Mouse (Mus musculus) forelimb bud, embryonic 11.5 days (tissue): ENCODE measurements around the gene Iglon5.
A peak's percentile ranks its signal among the peaks of the same experiment; 100 is the strongest.

ENCODE experiments used
- DNase-seq: peaks from one replicate; pipeline ENCODE4 v3.0.0-alpha.2; 2012; ENCODE audit warnings: low read depth, low spot score

The Iglon5 gene

GRCm38 (mm10) chr7:43465344-43466098 lies 24.4 kb downstream of the Iglon5 start:
- peak; percentile 66 for DNase-seq

DNA sequence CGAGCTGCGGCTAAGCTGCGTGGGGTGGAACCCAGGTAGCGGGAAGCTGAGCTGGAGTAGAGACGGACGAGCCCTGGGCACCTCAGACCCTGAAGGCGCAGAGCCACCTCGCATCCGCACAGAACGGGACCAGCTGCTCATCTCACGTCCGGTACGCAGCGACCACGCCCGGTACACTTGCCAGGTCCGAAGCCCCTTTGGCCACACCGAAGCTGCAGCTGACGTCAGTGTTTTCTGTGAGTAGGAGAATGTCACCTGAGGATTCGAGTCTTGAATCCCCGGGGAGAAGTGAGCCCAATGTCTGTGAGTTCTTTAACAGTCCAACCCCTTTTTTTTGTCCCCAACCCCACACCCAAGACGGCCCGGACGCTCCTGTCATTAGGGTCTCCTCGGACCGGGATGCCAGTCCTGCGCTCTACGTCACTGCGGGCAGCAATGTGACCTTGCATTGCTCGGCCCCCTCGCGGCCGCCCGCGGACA lies 25.0 kb downstream of the Iglon5 start:
- DNase-seq: peak; percentile 35

- no peak for DNase-seq
Observed at GRCm38 (mm10) chr7:43463976-43464375, 25.9 kb downstream of the Iglon5 start.

GRCm38 (mm10) chr7:43462851-43463250 lies 27.0 kb downstream of the Iglon5 start, which contains the start of gene Vsig10l:
TSS of gene Vsig10l (plus strand) at chr7:43463151.
- DNase-seq: no peak

DNA sequence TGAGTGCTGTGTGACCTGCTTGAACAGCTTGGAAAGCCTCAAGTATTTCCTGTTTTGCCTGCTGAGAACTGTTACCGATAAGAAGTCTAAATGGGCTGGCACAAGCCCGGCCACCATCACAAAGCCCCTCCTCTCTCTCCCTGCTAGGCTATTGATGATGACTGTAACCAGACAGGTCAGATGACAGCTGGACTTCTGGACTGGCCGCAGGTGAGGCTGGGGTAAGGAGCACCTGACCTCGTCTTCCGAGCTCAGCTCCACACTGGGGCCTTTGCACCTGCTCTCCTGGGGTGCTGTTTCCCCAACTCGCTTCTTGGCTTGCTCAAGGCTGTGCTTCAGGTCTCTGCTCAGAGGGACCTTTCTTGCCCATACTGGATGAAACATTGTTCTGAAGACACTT lies 35.5 kb downstream of the Iglon5 start:
- DNase-seq: no peak

GRCm38 (mm10) chr7:43453599-43454355 lies 36.1 kb downstream of the Iglon5 start:
- DNase-seq: no peak

- DNase-seq: no peak
Observed at GRCm38 (mm10) chr7:43452609-43453008, 37.3 kb downstream of the Iglon5 start.

DNA sequence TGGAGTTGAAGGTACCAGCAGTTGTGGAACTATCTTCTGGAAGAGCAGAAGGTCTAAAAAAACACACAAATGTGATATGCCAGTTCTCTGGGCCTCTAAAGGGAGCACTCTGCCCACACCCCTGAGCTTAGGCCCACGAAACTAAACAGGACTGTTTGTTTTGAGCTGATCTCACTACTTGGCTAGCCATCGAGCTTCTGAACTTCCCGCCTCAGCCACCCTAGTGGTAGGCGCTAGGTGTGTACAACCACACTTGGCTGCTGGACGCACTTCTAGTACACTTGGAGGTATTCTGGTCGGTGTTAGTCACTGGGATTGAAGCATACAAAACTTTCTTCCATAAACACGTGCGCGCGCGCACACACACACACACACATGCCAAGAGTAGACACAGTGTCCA lies 38.1 kb downstream of the Iglon5 start:
- DNase-seq: no peak

GRCm38 (mm10) chr7:43449811-43450210 lies 40.1 kb downstream of the Iglon5 start:
- DNase-seq: no peak

- no peak for DNase-seq
Observed at GRCm38 (mm10) chr7:43448246-43448645, 41.6 kb downstream of the Iglon5 start.

DNA sequence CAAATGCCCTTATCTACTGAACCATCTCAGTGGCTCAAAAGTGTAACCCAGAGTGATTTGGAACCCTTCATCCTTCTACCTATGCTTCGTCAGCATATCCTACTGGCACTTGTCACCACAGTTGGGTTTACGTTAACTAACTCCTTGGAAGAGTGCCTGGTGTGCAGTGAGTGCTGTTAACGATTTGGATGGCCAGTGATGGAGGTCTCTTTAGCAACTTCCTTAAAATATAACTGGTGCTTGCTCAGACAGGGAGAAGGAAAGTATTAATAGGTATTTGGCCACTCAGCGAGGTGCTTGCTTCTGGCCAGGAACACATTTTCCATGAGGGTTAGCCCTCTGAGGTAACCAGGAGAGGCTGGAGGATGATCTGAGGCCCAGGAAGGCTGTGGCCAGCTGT lies 42.1 kb downstream of the Iglon5 start:
- no peak for DNase-seq

GRCm38 (mm10) chr7:43443917-43444293 lies 46.0 kb downstream of the Iglon5 start, which contains the start of the genes Etfb and Gm45233:
TSS of gene Etfb (plus strand) at chr7:43444083.
TSS of gene Gm45233 (plus strand) at chr7:43444128.
- DNase-seq: peak; percentile 96

GRCm38 (mm10) chr7:43443126-43443916 lies 46.6 kb downstream of the Iglon5 start:
- peak; percentile 59 for DNase-seq

DNA sequence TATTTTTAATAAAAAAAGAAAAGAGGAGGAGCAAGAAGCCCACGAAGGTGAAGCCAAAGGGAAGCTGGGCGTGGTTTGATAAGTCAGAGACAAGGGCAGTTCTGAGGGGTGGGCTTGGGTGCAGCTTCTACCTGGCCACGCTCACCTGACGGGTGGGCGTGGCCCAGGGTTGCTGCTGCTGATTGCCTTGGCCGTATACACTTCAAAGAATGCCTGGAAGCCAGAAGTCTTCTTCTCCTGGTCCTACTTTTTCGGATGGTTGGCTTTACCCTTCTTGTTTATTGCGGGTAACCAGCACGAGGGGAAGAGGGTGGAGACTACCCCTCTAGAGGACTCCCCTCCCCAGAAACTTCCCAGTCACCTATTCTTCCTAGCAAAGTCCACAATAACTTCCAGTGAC lies 47.2 kb downstream of the Iglon5 start:
- no peak for DNase-seq

DNA sequence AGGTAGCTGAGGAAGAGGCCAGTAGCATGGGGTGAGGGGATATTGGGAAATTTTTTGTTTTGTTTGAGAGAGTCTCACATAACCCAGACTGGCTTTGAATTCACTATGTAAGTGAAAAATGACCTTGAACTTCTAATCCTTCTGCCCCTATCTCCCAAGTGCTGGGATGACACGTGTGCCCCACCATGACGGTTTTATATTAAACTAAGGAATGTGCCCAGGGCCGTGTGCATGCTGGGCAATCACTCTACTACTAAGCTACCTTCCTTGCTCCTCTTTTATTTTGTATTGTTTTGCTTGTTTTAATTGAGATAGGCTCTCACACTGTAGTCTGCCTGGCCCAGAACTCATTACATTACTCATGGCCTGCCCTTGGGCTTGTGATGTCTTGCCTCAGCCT lies 48.8 kb downstream of the Iglon5 start:
- DNase-seq: no peak

- no peak for DNase-seq
Observed at GRCm38 (mm10) chr7:43440482-43440881, 49.4 kb downstream of the Iglon5 start, which contains the start of gene Cldnd2. TSS of gene Cldnd2 (plus strand) at chr7:43440782.

- DNase-seq: no peak
Observed at GRCm38 (mm10) chr7:43438611-43439010, 51.3 kb downstream of the Iglon5 start.

DNA sequence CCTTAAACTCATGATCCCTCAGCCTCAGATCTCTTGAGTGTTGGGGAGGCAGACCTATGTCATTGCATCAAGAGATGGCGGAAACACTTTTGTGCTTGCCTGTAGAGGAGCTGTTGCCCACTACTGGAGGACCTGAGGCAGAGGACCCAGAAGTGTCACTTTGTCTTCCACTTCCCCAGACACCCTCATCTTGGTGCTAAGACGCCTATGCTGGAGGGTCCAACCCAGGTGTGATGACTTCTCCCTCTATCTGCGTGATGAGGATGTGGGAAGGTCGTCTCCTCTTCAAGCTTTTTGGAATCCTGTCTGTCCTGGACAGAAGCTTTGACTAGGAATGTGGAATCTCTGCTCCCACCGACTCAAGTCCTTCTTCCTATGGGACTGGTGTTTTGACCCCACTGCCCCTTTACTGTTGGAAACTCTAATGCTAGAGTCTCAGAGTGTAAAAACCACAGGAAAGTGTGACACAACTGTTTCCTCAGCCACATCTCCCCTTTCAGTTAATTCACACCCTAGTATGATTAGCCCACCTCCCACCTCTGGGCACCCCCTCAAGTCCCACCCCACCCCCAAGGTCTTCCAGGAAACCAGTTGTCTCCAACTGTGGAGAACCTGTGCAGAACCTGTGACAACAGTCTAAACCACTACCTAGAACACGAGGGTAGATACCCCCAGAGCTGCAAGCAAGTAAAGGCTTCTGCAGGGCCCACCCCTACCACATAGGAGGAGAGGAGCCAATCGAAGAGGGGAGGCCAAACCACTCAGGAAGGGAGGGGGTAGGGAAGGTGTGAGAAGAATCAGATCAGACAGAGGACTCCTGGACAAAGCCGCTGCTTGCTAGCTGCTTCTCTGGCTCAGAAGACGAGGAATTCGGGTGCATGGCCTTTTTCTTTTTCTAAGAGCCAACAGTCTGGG lies 53.3 kb downstream of the Iglon5 start, which contains the start of gene Nkg7:
TSS of gene Nkg7 (plus strand) at position 733 of the 915 bp plus-strand sequence.
- DNase-seq: no peak

DNA sequence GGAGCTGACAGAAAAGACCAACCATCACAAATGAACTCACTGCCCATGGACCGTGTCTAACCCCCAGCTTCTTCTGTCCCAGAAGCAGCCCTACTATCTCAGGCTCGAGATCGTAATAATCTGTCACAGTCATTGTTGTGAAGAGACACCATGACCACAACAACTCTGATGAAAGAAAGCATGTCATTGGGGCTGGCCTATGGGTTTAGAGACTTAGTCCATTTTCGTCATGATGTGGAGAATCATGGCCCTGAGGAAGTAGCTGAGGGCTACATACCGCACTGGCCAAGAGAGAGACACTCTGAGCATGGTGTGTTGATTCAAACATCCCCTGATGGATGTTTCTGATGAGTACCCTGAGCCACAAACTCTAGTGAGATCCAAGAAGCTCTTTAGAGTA lies 55.2 kb downstream of the Iglon5 start:
- no peak for DNase-seq

DNA sequence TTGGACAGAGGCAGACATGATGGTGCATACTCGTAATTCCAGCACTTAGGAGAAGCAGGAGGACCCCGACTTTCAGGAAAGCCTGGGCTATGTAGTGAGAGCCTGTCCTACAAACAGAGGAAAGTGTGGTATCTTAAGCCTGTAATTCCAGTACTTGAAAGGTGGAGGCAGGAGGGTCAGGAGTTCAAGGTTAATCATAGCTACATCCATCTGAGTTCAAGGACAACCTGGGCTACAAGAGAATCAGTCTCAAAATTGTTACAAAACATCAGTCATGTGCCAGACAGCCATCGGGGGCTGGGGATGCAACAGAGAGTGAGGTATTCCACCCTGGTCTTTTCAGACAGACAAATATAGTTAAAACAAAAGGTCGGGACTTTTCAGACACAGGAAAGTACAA lies 57.0 kb downstream of the Iglon5 start:
- no peak for DNase-seq

- DNase-seq: no peak
Observed at GRCm38 (mm10) chr7:43429500-43429899, 60.4 kb downstream of the Iglon5 start.
